Mouse (Mus musculus) olfactory bulb, adult 2 months (tissue): Measurements from ENCODE around the gene Relch.

Experiments used
- CTCF ChIP-seq: fragments of 200-500 bp; IDR thresholded peaks from 2 replicates; pipeline ENCODE4 v1.5.1; 2012; ENCODE audit warnings: low read depth, mild to moderate bottlenecking, low read length, moderate library complexity; ENCODE audit not compliant: insufficient read depth
- POLR2A ChIP-seq: fragments of 200-500 bp; IDR thresholded peaks from 2 replicates; pipeline ENCODE4 v1.6.1; 2012; ENCODE audit warnings: mild to moderate bottlenecking, low read depth, low read length, moderate library complexity; ENCODE audit not compliant: insufficient read depth

DNA sequence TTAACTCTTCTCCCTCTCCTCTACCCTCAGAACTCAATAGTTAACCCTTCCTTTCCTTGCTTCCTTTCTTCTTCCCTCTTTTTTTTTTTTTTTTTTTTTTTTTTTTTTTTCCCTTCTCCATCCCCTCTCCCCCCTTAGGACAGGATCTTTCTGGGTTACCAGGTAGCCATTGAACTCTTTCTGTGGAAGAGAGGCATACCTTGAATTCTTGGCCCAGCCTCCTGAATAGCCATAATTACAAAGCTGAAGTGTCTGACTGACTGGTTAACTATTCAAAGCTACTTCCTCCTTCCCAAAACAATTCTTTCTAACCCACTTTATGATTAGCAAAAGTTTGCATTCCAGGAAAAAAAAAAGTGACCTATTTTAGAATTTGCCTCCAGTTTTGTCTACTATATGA lies 6.0 kb downstream of the Relch start:
- TF ChIP-seq POLR2A: no peak
- no peak for TF ChIP-seq CTCF
